Mouse (Mus musculus) midbrain, embryonic 11.5 days (tissue): ENCODE results near the gene Tgif2. TPM values are rescaled to one million over a fixed set of nuclear protein-coding genes. Genes with fewer than 3 reads are reported as not detected.
A peak's percentile ranks its signal among the peaks of the same experiment; 100 is the strongest.
"Not testable (repeated sequence)": the region's sequence is repeated elsewhere in the genome, so short reads cannot be mapped to it uniquely, and the experiment has no call there.

Experiments used
- ATAC-seq: fragments of 200-750 bp; cut with Nextera tagmentation; 2 replicates; pipeline ENCODE4 v1.8.0; 2017; ENCODE audit warnings: moderate TSS enrichment, moderate library complexity; ENCODE audit not compliant: low FRiP score
- DNase-seq: peaks from one replicate; pipeline ENCODE4 v3.0.0; 2015; ENCODE audit warnings: low spot score; ENCODE audit errors: missing footprints
- H3K27ac ChIP-seq: fragments of 300-500 bp; sonication (generic); 2 replicates; pipeline ENCODE4 v1.5.1; 2014; ENCODE audit warnings: low read depth, low read length
- H3K27me3 ChIP-seq: fragments of 300-500 bp; sonication (generic); 2 replicates; pipeline ENCODE4 v1.6.1; 2014; ENCODE audit warnings: mild to moderate bottlenecking, low read length, moderate library complexity, mixed read lengths; ENCODE audit not compliant: control insufficient read depth, insufficient read depth
- H3K36me3 ChIP-seq: fragments of 300-500 bp; sonication (generic); 2 replicates; pipeline ENCODE4 v1.6.1; 2014; ENCODE audit warnings: mild to moderate bottlenecking, low read length, moderate library complexity, mixed read lengths; ENCODE audit not compliant: control insufficient read depth, insufficient read depth
- H3K4me1 ChIP-seq: fragments of 300-500 bp; sonication (generic); 2 replicates; pipeline ENCODE4 v1.6.1; 2014; ENCODE audit warnings: low read length; ENCODE audit not compliant: control insufficient read depth, insufficient read depth
- H3K4me2 ChIP-seq: fragments of 300-500 bp; sonication (generic); 2 replicates; pipeline ENCODE4 v1.6.1; 2014; ENCODE audit warnings: mild to moderate bottlenecking, moderate library complexity
- H3K4me3 ChIP-seq: fragments of 300-500 bp; sonication (generic); 2 replicates; pipeline ENCODE4 v1.5.1; 2014; ENCODE audit warnings: low read depth, low read length
- H3K9ac ChIP-seq: fragments of 300-500 bp; sonication (generic); 2 replicates; pipeline ENCODE4 v1.6.1; 2014; ENCODE audit warnings: low read length
- H3K9me3 ChIP-seq: fragments of 300-500 bp; sonication (generic); 2 replicates; pipeline ENCODE4 v1.6.1; 2016; ENCODE audit warnings: low read length; ENCODE audit not compliant: control insufficient read depth
- WGBS: fragments of 180-500 bp; shearing (Covaris S2); extraction: QIAGEN DNeasy Blood & Tissue Kit; methylation state at CpG from one replicate; pipeline ENCODE4 v1.1.7; 2014; 5-methylcytosine and 5-hydroxymethylcytosine counted together
- polyA plus RNA-seq: library from polyadenylated mRNA; unstranded; fragments of >200 nt; fragmentation: Nextera tagmentation; extraction: Ambion mirVana; gene quantifications from 2 replicates; pipeline ENCODE4 v1.2.1, GENCODE M21; 2014

Tgif2 gene
- polyA plus RNA-seq, 1 experiment from 2014 or later, result 88.6 TPM

DNA sequence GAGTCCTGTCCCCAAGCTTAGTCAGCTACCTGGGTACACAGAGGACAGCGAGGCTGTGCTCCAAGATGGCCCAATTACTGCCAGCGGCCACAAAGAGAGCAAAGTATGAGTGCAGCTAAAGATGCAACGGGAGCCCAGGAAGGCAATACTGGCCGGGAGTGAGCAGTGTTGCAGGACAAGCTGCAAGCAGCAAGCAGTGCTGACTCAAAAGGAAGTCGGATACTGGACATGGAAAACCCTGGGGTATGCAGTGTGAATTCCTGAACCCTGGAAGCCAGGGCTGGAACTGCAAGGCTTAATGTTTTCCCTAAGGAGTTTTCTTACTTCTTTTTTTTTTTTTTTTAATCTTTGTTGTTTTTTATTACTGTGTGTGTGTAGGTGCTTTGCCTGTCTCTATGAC is 28.3 kb upstream of the Tgif2 start:
- Histone ChIP-seq H3K9me3 (no peaks in the 10 kb centered on the region), H3K9ac (no peak overlapping the region), H3K27ac (no peak overlapping the region), H3K4me3 (no peak overlapping the region), H3K36me3 (no peaks in the 10 kb centered on the region), H3K27me3 (no peaks in the 10 kb centered on the region), H3K4me2 (no peak overlapping the region), H3K4me1 (peaks cover 16% of the 10 kb centered on the region)
- 77% methylated on average over 5 of the region's 5 CpGs for WGBS
- DNase-seq (no peak), ATAC-seq (no peak)

- WGBS, result 24% methylated on average over 8 of the region's 8 CpGs
- ATAC-seq (0 out of 2 replicates have a peak, but pooled peaks have one; percentile 52), DNase-seq (peak; percentile 84)
- H3K27ac ChIP-seq, result no peak overlapping the region; the same call in 1 of the 2 replicates
- H3K4me3 ChIP-seq, result no peak overlapping the region
- H3K4me2 ChIP-seq, result no peak overlapping the region
- no peaks in the 10 kb centered on the region for H3K27me3 ChIP-seq
- peak overlapping the region; percentile 0; the same call in 1 of the 2 replicates for H3K9ac ChIP-seq
- peaks cover 16% of the 10 kb centered on the region for H3K4me1 ChIP-seq
- H3K9me3 ChIP-seq, result no peaks in the 10 kb centered on the region
- H3K36me3 ChIP-seq, result no peaks in the 10 kb centered on the region
Observed at GRCm38 (mm10) chr2:156814344-156814801, 25.4 kb upstream of the Tgif2 start.

- no peak overlapping the region for H3K4me2 ChIP-seq
- peaks cover 16% of the 10 kb centered on the region for H3K4me1 ChIP-seq
- no peak overlapping the region for H3K4me3 ChIP-seq
- H3K9ac ChIP-seq, result peak overlapping the region; percentile 0; the same call in 1 of the 2 replicates
- DNase-seq (peak; percentile 84), ATAC-seq (no peak)
- H3K36me3 ChIP-seq, result no peaks in the 10 kb centered on the region
- H3K27me3 ChIP-seq, result no peaks in the 10 kb centered on the region
- H3K27ac ChIP-seq, result no peak overlapping the region; the same call in 1 of the 2 replicates
- no peaks in the 10 kb centered on the region for H3K9me3 ChIP-seq
- WGBS, result 40% methylated on average over 5 of the region's 5 CpGs
Observed at GRCm38 (mm10) chr2:156814893-156815292, 24.9 kb upstream of the Tgif2 start.

- Histone ChIP-seq H3K4me1 (peaks cover 16% of the 10 kb centered on the region), H3K36me3 (no peaks in the 10 kb centered on the region), H3K27me3 (no peaks in the 10 kb centered on the region), H3K9ac (no peak overlapping the region), H3K4me2 (no peak overlapping the region), H3K9me3 (no peaks in the 10 kb centered on the region), H3K27ac (no peak overlapping the region), H3K4me3 (no peak overlapping the region)
- ATAC-seq (no peak), DNase-seq (peak; percentile 73)
- whole genome bisulfite sequencing, result 79% methylated on average over 3 of the region's 3 CpGs
Observed at GRCm38 (mm10) chr2:156815412-156815811, 24.4 kb upstream of the Tgif2 start.

- DNase-seq, result peak; percentile 60
- H3K9ac ChIP-seq, result no peak overlapping the region
- ATAC-seq, result no peak
- WGBS, result 63% methylated on average over 1 of the region's 1 CpGs
- H3K4me2 ChIP-seq, result no peak overlapping the region
- H3K4me3 ChIP-seq, result no peak overlapping the region
- no peak overlapping the region for H3K27ac ChIP-seq
- no peaks in the 10 kb centered on the region for H3K27me3 ChIP-seq
- H3K4me1 ChIP-seq, result peaks cover 16% of the 10 kb centered on the region
- no peaks in the 10 kb centered on the region for H3K36me3 ChIP-seq
- H3K9me3 ChIP-seq, result no peaks in the 10 kb centered on the region
Observed at GRCm38 (mm10) chr2:156816116-156816515, 23.7 kb upstream of the Tgif2 start.

- H3K9me3 ChIP-seq, H3K4me3 ChIP-seq, H3K9ac ChIP-seq, H3K4me2 ChIP-seq, ATAC-seq, H3K4me1 ChIP-seq, H3K27ac ChIP-seq, H3K36me3 ChIP-seq, H3K27me3 ChIP-seq: not testable (repeated sequence)
- DNase-seq, result peak; percentile 19
- WGBS, result 92% methylated on average over 6 of the region's 6 CpGs
Observed at GRCm38 (mm10) chr2:156825128-156825527, 14.7 kb upstream of the Tgif2 start.

DNA sequence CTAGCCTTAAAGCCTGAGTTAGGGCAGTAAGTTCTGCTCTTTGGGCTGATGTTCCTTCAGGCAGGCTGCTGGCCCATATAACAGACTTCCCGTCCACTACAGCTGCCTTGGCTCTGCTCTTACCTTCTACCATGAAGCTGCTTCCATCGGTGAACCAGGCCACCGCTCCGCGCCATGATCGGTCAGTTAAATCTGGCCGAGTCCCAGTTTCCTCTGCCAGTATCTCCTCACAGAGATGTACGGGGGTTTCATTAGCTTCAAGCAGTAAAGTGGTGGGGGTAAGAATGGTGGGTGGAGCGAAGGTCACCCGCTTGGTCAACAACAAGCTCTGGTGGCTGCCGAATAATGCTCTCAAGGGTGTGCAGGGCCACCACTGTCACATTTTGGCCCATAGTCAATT is 5.5 kb upstream of the Tgif2 start:
- Histone ChIP-seq H3K4me1 (0 out of 2 replicates have a peak, but pooled peaks cover 2% of the 10 kb centered on the region), H3K9me3 (peaks cover 3% of the 10 kb centered on the region; the same call in 1 of the 2 replicates), H3K9ac (no peak overlapping the region), H3K27me3 (no peaks in the 10 kb centered on the region), H3K4me2 (no peak overlapping the region), H3K36me3 (peaks cover 32% of the 10 kb centered on the region), H3K4me3 (no peak overlapping the region), H3K27ac (no peak overlapping the region)
- DNase-seq (no peak), ATAC-seq (no peak)
- 98% methylated on average over 11 of the region's 11 CpGs for WGBS

DNA sequence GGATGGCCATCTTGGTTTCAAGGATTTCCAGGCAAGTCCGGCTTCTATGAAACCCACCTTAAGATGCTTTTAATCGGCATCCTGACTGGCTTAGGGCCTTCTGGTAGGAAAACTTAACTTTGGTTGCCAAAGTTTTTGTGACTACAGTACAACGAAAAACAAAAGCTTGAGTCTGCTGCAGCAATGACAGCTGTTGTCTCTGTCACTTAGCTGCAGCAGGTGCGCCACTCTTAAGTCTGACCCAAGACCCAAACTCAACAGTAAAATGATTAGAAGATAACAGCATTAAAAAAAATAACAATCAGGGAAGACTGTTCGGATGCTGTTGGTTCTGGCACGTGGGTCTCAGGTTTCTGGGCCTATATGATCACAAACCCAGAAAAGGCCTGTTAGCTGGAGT is 968 bp upstream of the Tgif2 start:
- H3K27ac ChIP-seq, result no peak overlapping the region
- no peak for DNase-seq
- peak overlapping the region; percentile 95; the same call in 1 of the 2 replicates for H3K9ac ChIP-seq

GRCm38 (mm10) chr2:156840301-156841027 is 657 bp downstream of the Tgif2 start:
- DNase-seq, result no peak
- H3K9ac ChIP-seq, result peak overlapping the region; percentile 95
- peak; percentile 62 for ATAC-seq
- no peaks in the 10 kb centered on the region for H3K27me3 ChIP-seq
- peaks cover 35% of the 10 kb centered on the region for H3K4me1 ChIP-seq
- H3K36me3 ChIP-seq, result no peaks in the 10 kb centered on the region; the same call in 1 of the 2 replicates
- H3K4me3 ChIP-seq, result peak overlapping the region; percentile 86
- peak overlapping the region; percentile 92 for H3K27ac ChIP-seq
- H3K4me2 ChIP-seq, result peak overlapping the region; percentile 64
- H3K9me3 ChIP-seq, result no peaks in the 10 kb centered on the region
- under 1% methylated on average over 60 of the region's 79 CpGs for WGBS

More for the DNA sequence above, 968 bp upstream of the Tgif2 start:
- Histone ChIP-seq H3K4me3 (peak overlapping the region; percentile 86), H3K27me3 (no peaks in the 10 kb centered on the region), H3K4me1 (peaks cover 25% of the 10 kb centered on the region), H3K4me2 (peak overlapping the region; percentile 64), H3K9me3 (no peaks in the 10 kb centered on the region), H3K36me3 (peaks cover 9% of the 10 kb centered on the region)
- 68% methylated on average over 6 of the region's 6 CpGs for WGBS
- no peak for ATAC-seq
